8 mouse cellular contexts compared by ENCODE assay signal in genomic region chr1:165641786-165642771, GRCm38 (mm10). TPM values are rescaled to one million over a fixed set of nuclear protein-coding genes. Genes with fewer than 3 reads are reported as not detected.
DNase-seq lines count a peak whose midpoint lies in the region; ATAC-seq lines count a peak whose summit lies in the region.

No protein-coding gene starts in this region.

- H3K4me2 ChIP-seq in lung, embryonic 16.5 days (ENCODE audit: low read depth, low read length), result peak overlapping the region; percentile 69

- 0 out of 2 replicates have a peak, but pooled peaks cover 6% of the 10 kb centered on the region for H3K4me1 ChIP-seq in hindbrain, embryonic 10.5 days (replicated peaks)
- peaks cover 3% of the 10 kb centered on the region; the same call in 1 of the 2 replicates for H3K4me1 ChIP-seq in lung, embryonic 16.5 days (replicated peaks; ENCODE audit: control insufficient read depth, insufficient read depth, low read length)

- no peaks in the 10 kb centered on the region for H3K27me3 ChIP-seq in hindbrain, embryonic 10.5 days (ENCODE audit: insufficient read depth, poor library complexity, severe bottlenecking)
- H3K27me3 ChIP-seq in lung, embryonic 16.5 days (ENCODE audit: control insufficient read depth, insufficient read depth, low read depth, low read length), result no peaks in the 10 kb centered on the region

- peak; percentile 37 for DNase-seq in MEL-GATA-1-ER (ENCODE audit: extremely low read depth, low read depth)
- peak; percentile 93 for DNase-seq in cerebellum, adult 9-10 months
- DNase-seq in hindbrain, embryonic 10.5 days (ENCODE audit: low spot score), result peak; percentile 86
- DNase-seq in layer of hippocampus, adult 9-11 months, result peak; percentile 84
- DNase-seq in ovary, adult 18-20 months (ENCODE audit: low spot score), result peak; percentile 73
- peak; percentile 85 for DNase-seq in thymus, postnatal 0 days (ENCODE audit: low spot score)

- peak overlapping the region; percentile 86 for H3K9ac ChIP-seq in lung, embryonic 16.5 days (ENCODE audit: low read length)

- no peaks in the 10 kb centered on the region for H3K36me3 ChIP-seq in hindbrain, embryonic 10.5 days
- no peaks in the 10 kb centered on the region for H3K36me3 ChIP-seq in lung, embryonic 16.5 days (ENCODE audit: control insufficient read depth, insufficient read depth, low read length)

- peak overlapping the region; percentile 84 for H3K4me3 ChIP-seq in hindbrain, embryonic 10.5 days
- peak overlapping the region; percentile 77 for H3K4me3 ChIP-seq in lung, embryonic 16.5 days (ENCODE audit: low read length)

- WGBS in hindbrain, embryonic 10.5 days, result under 1% methylated on average over 75 of the region's 75 CpGs
- WGBS in lung, embryonic 16.5 days, result under 1% methylated on average over 75 of the region's 75 CpGs

- H3K27ac ChIP-seq in hindbrain, embryonic 10.5 days, result peak overlapping the region; percentile 99
- peak overlapping the region; percentile 93 for H3K27ac ChIP-seq in lung, embryonic 16.5 days (ENCODE audit: low read length)

- peak; percentile 87 for ATAC-seq in frontal cortex, adult (ENCODE audit: low TSS enrichment)
- ATAC-seq in lung, embryonic 16.5 days (ENCODE audit: low read depth), result peak; percentile 88

- no peaks in the 10 kb centered on the region for H3K9me3 ChIP-seq in hindbrain, embryonic 10.5 days
- H3K9me3 ChIP-seq in lung, embryonic 16.5 days (ENCODE audit: control insufficient read depth, low read length), result no peaks in the 10 kb centered on the region

RNA-seq across cellular contexts. Expression of gene Mpzl1, which starts 7.7 kb away (rescaled TPM):
- 119 and 136 TPM in 2 replicates for polyA plus RNA-seq in hindbrain, embryonic 10.5 days (2016; fragmentation: Nextera tagmentation; extraction: Ambion mirVana)
- polyA plus RNA-seq in lung, embryonic 16.5 days (2015; fragmentation: Nextera tagmentation; extraction: Ambion mirVana), result 176 and 183 TPM in 2 replicates
- 17.4 and 17.8 TPM in 2 replicates for polyA plus RNA-seq in thymus, postnatal 0 days (2015; fragmentation: Nextera tagmentation; extraction: Ambion mirVana)

Comparison
In these comparisons a context has a peak if more than half of its experiments do, and no peak if none do; other contexts are left out.
1. Peak in every context shown above with its lines: DNase-seq, ATAC-seq, H3K4me3 ChIP-seq and H3K27ac ChIP-seq.
2. DNase-seq: peak in every context shown above with its lines; median percentile 93 in cerebellum, adult 9-10 months; 86 in hindbrain, embryonic 10.5 days; 85 in thymus, postnatal 0 days; 84 in layer of hippocampus, adult 9-11 months; 73 in ovary, adult 18-20 months; 37 in MEL-GATA-1-ER.